Mouse (Mus musculus) left cerebral cortex, adult 8-10 months (tissue): ENCODE results near the gene Serpina3m. TPM values are rescaled to one million over a fixed set of nuclear protein-coding genes. Genes with fewer than 3 reads are reported as not detected.
"Not testable (repeated sequence)": the region's sequence is repeated elsewhere in the genome, so short reads cannot be mapped to it uniquely, and the experiment has no call there.

Experiments
- DNase-seq, 2 experiments: peaks; one replicate each; pipeline ENCODE4 v3.0.0; 2022; ENCODE audit warnings: low spot score in 2 of 2
- total RNA-seq, 4 experiments: library from RNA; stranded (reverse); gene quantifications; 2 replicates each; pipeline ENCODE4 v1.2.4; 2022

Serpina3m gene
- total RNA-seq, 4 experiments from 2014 or later, result 0.32 to 1.00 (median 0.42) TPM; not detected in 1

- not testable (repeated sequence) for DNase-seq
Measured at GRCm38 (mm10) chr12:104386878-104387277, 48.6 kb downstream of the Serpina3m start.

GRCm38 (mm10) chr12:104388477-104388876 lies 50.2 kb downstream of the Serpina3m start:
- DNase-seq, result no peak

- DNase-seq, result not testable (repeated sequence)
Measured at GRCm38 (mm10) chr12:104391057-104391456, 52.8 kb downstream of the Serpina3m start.

- DNase-seq, result no peak
Measured at GRCm38 (mm10) chr12:104403968-104404367, 65.7 kb downstream of the Serpina3m start.

- no peak for DNase-seq
Measured at GRCm38 (mm10) chr12:104406454-104406885, 68.2 kb downstream of the Serpina3m start, which contains the start of gene Serpina3n. Serpina3n (plus strand) TSS chr12:104406729.

- DNase-seq, result no peak
Measured at GRCm38 (mm10) chr12:104412507-104412906, 74.2 kb downstream of the Serpina3m start.

GRCm38 (mm10) chr12:104414576-104414975 lies 76.3 kb downstream of the Serpina3m start:
- no peak for DNase-seq

GRCm38 (mm10) chr12:104415625-104416315 lies 77.5 kb downstream of the Serpina3m start:
- peak; percentile 12 to 89 for DNase-seq

GRCm38 (mm10) chr12:104418340-104419135 lies 80.3 kb downstream of the Serpina3m start:
- peak; percentile 31 to 75 for DNase-seq

GRCm38 (mm10) chr12:104419136-104419462 lies 80.8 kb downstream of the Serpina3m start:
- no peak for DNase-seq

- DNase-seq, result no peak
Measured at GRCm38 (mm10) chr12:104422615-104423392, 84.5 kb downstream of the Serpina3m start.

- no peak for DNase-seq
Measured at GRCm38 (mm10) chr12:104425591-104425990, 87.3 kb downstream of the Serpina3m start.

GRCm38 (mm10) chr12:104426915-104427314 lies 88.6 kb downstream of the Serpina3m start:
- no peak for DNase-seq

GRCm38 (mm10) chr12:104431359-104431758 lies 93.1 kb downstream of the Serpina3m start:
- no peak for DNase-seq

GRCm38 (mm10) chr12:104433214-104433613 lies 94.9 kb downstream of the Serpina3m start:
- DNase-seq, result no peak

GRCm38 (mm10) chr12:104433951-104434735 lies 95.9 kb downstream of the Serpina3m start:
- DNase-seq, result no peak

GRCm38 (mm10) chr12:104440087-104440760 lies 101.9 kb downstream of the Serpina3m start:
- DNase-seq, result peak; percentile 46 to 97

- no peak for DNase-seq
Measured at GRCm38 (mm10) chr12:104443716-104444115, 105.4 kb downstream of the Serpina3m start.
